Mouse (Mus musculus): Measurements from ENCODE around the gene Cracr2a.

The Cracr2a gene

GRCm38 (mm10) chr6:127692298-127692697 is 131.2 kb downstream of the Cracr2a start:
- no peak for DNase-seq (ENCODE audit: low spot score in 2 of 2)

- DNase-seq (ENCODE audit: low spot score in 2 of 2) = no peak
These were observed 132.5 kb downstream of the Cracr2a start for GRCm38 (mm10) chr6:127693681-127694080.

- DNase-seq (ENCODE audit: low spot score in 2 of 2) = no peak
These were observed 140.1 kb downstream of the Cracr2a start for GRCm38 (mm10) chr6:127701036-127701783.

- DNase-seq (ENCODE audit: low spot score in 2 of 2) = no peak
These were observed 147.1 kb downstream of the Cracr2a start for GRCm38 (mm10) chr6:127708218-127708628.

GRCm38 (mm10) chr6:127714906-127715305 is 153.8 kb downstream of the Cracr2a start:
- DNase-seq (ENCODE audit: low spot score in 2 of 2) = no peak

- DNase-seq (ENCODE audit: low spot score in 2 of 2) = no peak
These were observed 154.3 kb downstream of the Cracr2a start for GRCm38 (mm10) chr6:127715428-127715827.

GRCm38 (mm10) chr6:127717239-127718137 is 156.3 kb downstream of the Cracr2a start:
- DNase-seq (ENCODE audit: low spot score in 2 of 2) = no peak

GRCm38 (mm10) chr6:127719875-127720274 is 158.7 kb downstream of the Cracr2a start:
- no peak for DNase-seq (ENCODE audit: low spot score in 2 of 2)

- no peak for DNase-seq (ENCODE audit: low spot score in 2 of 2)
These were observed 162.0 kb downstream of the Cracr2a start for GRCm38 (mm10) chr6:127723126-127723525.

All from thymus, postnatal 10 days (tissue).